In genomic region chr12:70110375-70111116, GRCm38 (mm10) we compare ENCODE assay signal across 9 mouse cellular contexts. TPM values are rescaled to one million over a fixed set of nuclear protein-coding genes. Genes with fewer than 3 reads are reported as not detected.
DNase-seq lines count a peak whose midpoint lies in the region; ATAC-seq lines count a peak whose summit lies in the region.
"Had no signal": no experiment of that assay in that cellular context is flagged by ENCODE, and none has a peak within 500 bp of the region (broad histone marks: within the 10 kb centered on the region; RNA-seq: fewer than 3 reads in every experiment).

No protein-coding gene starts in this region.

- no peaks in the 10 kb centered on the region for H3K27me3 ChIP-seq in hindbrain, embryonic 11.5 days (ENCODE audit: control insufficient read depth, insufficient read depth, low read length)

- peak overlapping the region; percentile 82 for H3K4me2 ChIP-seq in hindbrain, embryonic 11.5 days (replicated peaks; ENCODE audit: low read depth, low read length)

- H3K9me3 ChIP-seq in hindbrain, embryonic 11.5 days (ENCODE audit: control insufficient read depth, low read length): no peaks in the 10 kb centered on the region

- DNase-seq in adrenal gland, adult 2 months: peak; percentile 28
- DNase-seq in adrenal gland, adult 18-20 months (ENCODE audit: low spot score in 2 of 2): no peak
- DNase-seq in right cerebral cortex, postnatal 10 days (ENCODE audit: low spot score in 2 of 2): peak; percentile 48 to 50
- no peak for DNase-seq in right cerebral cortex, postnatal 4 days
- DNase-seq in hindbrain, embryonic 11.5 days (ENCODE audit: low spot score): no peak
- DNase-seq in urinary bladder, postnatal 36 days (ENCODE audit: low spot score in 2 of 2): no peak
- DNase-seq in thymus, postnatal 0 days (ENCODE audit: low spot score): no peak

- peak overlapping the region; percentile 87 for H3K9ac ChIP-seq in hindbrain, embryonic 11.5 days (ENCODE audit: low read depth, low read length)

- no peaks in the 10 kb centered on the region for H3K36me3 ChIP-seq in hindbrain, embryonic 11.5 days (ENCODE audit: control insufficient read depth, insufficient read depth, low read length)

- 14% methylated on average over 23 of the region's 23 CpGs for WGBS in hindbrain, embryonic 11.5 days

- no peak for ATAC-seq in hindbrain, embryonic 11.5 days (ENCODE audit: low FRiP score)
- peak; percentile 11; the same call in 1 of the 2 replicates for ATAC-seq in megakaryocyte, adult 5-6 weeks (ENCODE audit: poor library complexity, severe bottlenecking)

- H3K27ac ChIP-seq in hindbrain, embryonic 11.5 days (ENCODE audit: low read depth, low read length): no peak overlapping the region; the same call in 1 of the 2 replicates

- H3K4me3 ChIP-seq in hindbrain, embryonic 11.5 days (ENCODE audit: low read depth, low read length): peak overlapping the region; percentile 76

- no peaks in the 10 kb centered on the region; the same call in 1 of the 2 replicates for H3K4me1 ChIP-seq in hindbrain, embryonic 11.5 days (replicated peaks; ENCODE audit: control insufficient read depth, insufficient read depth, low read length)

RNA-seq across cellular contexts. Expression of gene Nin, which starts 3.0 kb away (rescaled TPM):
- total RNA-seq in adrenal gland, adult 2 months (2021): 10 to 100 TPM; 29.7 to 34.2 TPM
- polyA plus RNA-seq in adrenal gland, adult 2 months (2012; rRNA removed): 9.1 and 9.6 TPM in 2 replicates
- total RNA-seq in adrenal gland, adult 18-20 months (2021): 10 to 100 TPM; 25.6 to 27.8 TPM
- 14.9 and 15.4 TPM in 2 replicates for polyA plus RNA-seq in hindbrain, embryonic 11.5 days (2014; fragmentation: Nextera tagmentation; extraction: Ambion mirVana)
- total RNA-seq in megakaryocyte, adult 5-6 weeks (2015): 154 and 171 TPM in 2 replicates
- 227 and 264 TPM in 2 replicates for total RNA-seq in megakaryocyte, adult 5-6 weeks (2017)
- 9.1 and 11.4 TPM in 2 replicates for polyA plus RNA-seq in thymus, postnatal 0 days (2015; fragmentation: Nextera tagmentation; extraction: Ambion mirVana)

RNA-seq across cellular contexts. Expression of gene Abhd12b, which starts 43.4 kb away (rescaled TPM):
- not detected for total RNA-seq in adrenal gland, adult 2 months (2021)
- not detected in 2 replicates for polyA plus RNA-seq in adrenal gland, adult 2 months (2012; rRNA removed)
- total RNA-seq in adrenal gland, adult 18-20 months (2021): not detected
- polyA plus RNA-seq in hindbrain, embryonic 11.5 days (2014; fragmentation: Nextera tagmentation; extraction: Ambion mirVana): not detected in 2 replicates
- not detected in 2 replicates for total RNA-seq in megakaryocyte, adult 5-6 weeks (2015)
- total RNA-seq in megakaryocyte, adult 5-6 weeks (2017): not detected in 2 replicates
- 0.19 TPM in 1 of 2 replicates, not detected in the other for polyA plus RNA-seq in thymus, postnatal 0 days (2015; fragmentation: Nextera tagmentation; extraction: Ambion mirVana)
- total RNA-seq: heart, adult 18-20 months had no signal

Comparison
In these comparisons a context has a peak if more than half of its experiments do, and no peak if none do; other contexts are left out.
1. DNase-seq: peak in adrenal gland, adult 2 months (single experiment) and right cerebral cortex, postnatal 10 days (2 of 2); none in adrenal gland, adult 18-20 months (0 of 2), right cerebral cortex, postnatal 4 days (single experiment), hindbrain, embryonic 11.5 days (single experiment), urinary bladder, postnatal 36 days (0 of 2) and thymus, postnatal 0 days (single experiment).
2. RNA of gene Nin, which starts 3.0 kb away (total RNA-seq): 154 to 264 TPM in megakaryocyte, adult 5-6 weeks; 29.7 to 34.2 TPM in adrenal gland, adult 2 months and 25.6 to 27.8 TPM in adrenal gland, adult 18-20 months; every median in the first group is over 4 times any median in the second.